Mouse (Mus musculus): ENCODE results near the gene Nemp2.

- no peak for TF ChIP-seq CTCF (conservative IDR thresholded peaks at IDR 0.05; ENCODE audit: insufficient read depth, insufficient read length, low read depth, low read length)
- TF ChIP-seq POLR2A (IDR thresholded peaks at IDR 0.05; ENCODE audit: low read depth, low read length): no peak
Observed at GRCm38 (mm10) chr1:52582866-52583265, 47.6 kb upstream of the Nemp2 start.

Data from kidney, adult 2 months (tissue).